Mouse (Mus musculus) stomach, postnatal 0 days (tissue): Measurements from ENCODE around the gene Anapc4. TPM values are rescaled to one million over a fixed set of nuclear protein-coding genes. Genes with fewer than 3 reads are reported as not detected.
A peak's percentile ranks its signal among the peaks of the same experiment; 100 is the strongest.

Experiments used
- ATAC-seq: fragments of 200-750 bp; cut with Nextera tagmentation; 2 replicates; pipeline ENCODE4 v1.8.0; 2017; ENCODE audit not compliant: low FRiP score, low TSS enrichment
- DNase-seq: peaks from one replicate; pipeline ENCODE4 v3.0.0-alpha.2; 2016; ENCODE audit warnings: low spot score
- H3K27ac ChIP-seq: fragments of 300-500 bp; sonication (generic); replicated peaks from 2 replicates; pipeline ENCODE4 v1.5.1; 2014; ENCODE audit warnings: mild to moderate bottlenecking, control low read depth
- H3K27me3 ChIP-seq: fragments of 300-500 bp; sonication (generic); 2 replicates; pipeline ENCODE4 v1.6.1; 2014; ENCODE audit warnings: low read length; ENCODE audit not compliant: control insufficient read depth, insufficient read depth
- H3K36me3 ChIP-seq: fragments of 300-500 bp; sonication (generic); 2 replicates; pipeline ENCODE4 v1.6.1; 2014; ENCODE audit warnings: low read length, mixed read lengths; ENCODE audit not compliant: control insufficient read depth, insufficient read depth
- H3K4me1 ChIP-seq: fragments of 300-500 bp; sonication (generic); replicated peaks from 2 replicates; pipeline ENCODE4 v1.6.1; 2014; ENCODE audit warnings: antibody characterized with exemption; ENCODE audit not compliant: control insufficient read depth, insufficient read depth
- H3K4me2 ChIP-seq: fragments of 300-500 bp; sonication (generic); replicated peaks from 2 replicates; pipeline ENCODE4 v1.6.1; 2014; ENCODE audit warnings: low read depth, mild to moderate bottlenecking, control low read depth, moderate library complexity
- H3K4me3 ChIP-seq: fragments of 300-500 bp; sonication (generic); 2 replicates; pipeline ENCODE4 v1.5.1; 2014; ENCODE audit warnings: low read depth, low read length, control low read depth
- H3K9ac ChIP-seq: fragments of 300-500 bp; sonication (generic); 2 replicates; pipeline ENCODE4 v1.6.1; 2014; ENCODE audit warnings: mild to moderate bottlenecking, low read length, control low read depth, mixed read lengths
- H3K9me3 ChIP-seq: fragments of 300-500 bp; sonication (generic); 2 replicates; pipeline ENCODE4 v1.6.1; 2016; ENCODE audit warnings: low read length; ENCODE audit not compliant: control insufficient read depth
- CTCF ChIP-seq: IDR thresholded peaks from 2 replicates; pipeline ENCODE4 v1.5.1; 2016; ENCODE audit warnings: antibody characterized with exemption, low read depth, mild to moderate bottlenecking, moderate library complexity
- EP300 ChIP-seq: optimal IDR thresholded peaks from 2 replicates; pipeline ENCODE3; 2016; ENCODE audit warnings: antibody characterized with exemption
- WGBS: fragments of 180-500 bp; shearing (Covaris S2); extraction: QIAGEN DNeasy Blood & Tissue Kit; methylation state at CpG from one replicate; pipeline ENCODE4 v1.1.7; 2014; 5-methylcytosine and 5-hydroxymethylcytosine counted together
- polyA plus RNA-seq: library from polyadenylated mRNA; unstranded; fragments of >200 nt; fragmentation: Nextera tagmentation; extraction: Ambion mirVana; gene quantifications from 2 replicates; pipeline ENCODE4 v1.2.1, GENCODE M21; 2015

The Anapc4 gene
- polyA plus RNA-seq, 1 experiment from 2014 or later, result 37.3 TPM

DNA sequence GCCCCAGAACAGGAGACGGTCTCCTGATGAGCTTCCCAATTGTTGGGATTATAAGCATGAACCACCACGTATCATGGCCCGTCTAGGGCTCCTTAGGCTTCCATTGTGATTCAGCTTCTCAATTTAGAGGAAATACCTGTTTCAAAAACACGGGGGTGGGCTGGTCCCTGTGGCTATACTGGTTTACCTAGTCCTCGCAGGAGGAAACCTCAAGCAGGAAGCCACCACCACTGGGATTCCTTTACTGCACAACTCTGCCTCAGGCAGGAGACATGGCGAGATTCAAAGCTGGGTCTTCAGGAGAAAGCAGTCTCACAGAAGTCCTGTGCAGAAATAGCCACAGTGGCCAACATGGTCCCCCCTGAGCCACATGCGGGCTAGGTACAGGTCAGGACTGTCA is 56.1 kb downstream of the Anapc4 start:
- 77% methylated on average over 7 of the region's 7 CpGs for WGBS
- Histone ChIP-seq H3K27me3 (no peaks in the 10 kb centered on the region), H3K27ac (no peak overlapping the region), H3K4me3 (no peak overlapping the region), H3K9ac (no peak overlapping the region), H3K36me3 (no peaks in the 10 kb centered on the region), H3K4me1 (no peaks in the 10 kb centered on the region), H3K9me3 (no peaks in the 10 kb centered on the region), H3K4me2 (no peak overlapping the region)
- TF ChIP-seq EP300, result no peak
- no peak for TF ChIP-seq CTCF
- DNase-seq (no peak), ATAC-seq (0 out of 2 replicates have a peak, but pooled peaks have one; percentile 29)

DNA sequence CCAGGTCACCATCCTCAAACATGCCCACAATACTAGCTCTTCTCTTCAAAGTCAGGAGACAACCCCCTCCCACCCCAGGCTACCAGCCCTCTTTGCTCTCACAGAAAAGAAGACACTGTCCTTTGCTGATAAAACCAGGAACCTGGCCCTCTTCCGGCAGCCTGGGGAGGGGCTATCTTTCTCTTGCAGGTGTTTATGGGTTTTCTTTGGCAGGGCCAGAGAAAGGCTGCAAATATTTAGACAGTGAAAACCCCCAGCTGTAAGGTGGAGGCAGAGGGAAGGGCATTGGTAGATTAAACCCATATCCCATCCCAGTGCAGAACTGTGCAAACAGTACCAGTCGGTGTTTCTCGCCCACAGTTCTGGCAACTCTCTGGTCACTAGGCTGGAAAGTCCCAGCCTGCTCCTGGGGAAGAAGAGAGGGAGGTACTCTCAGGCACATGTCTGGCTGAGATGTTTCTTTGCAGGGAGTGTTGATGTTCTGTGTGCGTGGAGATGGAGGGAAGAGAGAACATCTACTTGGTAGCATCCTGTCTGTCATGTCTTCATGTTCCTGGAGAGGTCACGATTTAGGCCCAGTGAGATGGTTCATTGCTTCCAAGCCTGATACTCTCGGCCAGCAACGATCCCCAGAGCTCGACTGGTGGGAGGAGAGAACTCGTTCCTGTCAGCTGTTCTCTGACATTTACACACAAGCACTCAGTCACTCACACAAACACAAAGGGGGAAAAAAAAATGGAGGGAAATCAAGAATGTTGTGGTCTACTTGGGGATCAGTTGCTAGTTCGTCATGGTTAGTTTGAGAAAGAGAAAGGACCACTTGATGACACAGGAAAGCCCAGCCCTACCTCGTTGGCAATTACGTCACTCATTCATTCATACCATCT is 58.4 kb downstream of the Anapc4 start:
- H3K4me3 ChIP-seq, result no peak overlapping the region
- H3K9ac ChIP-seq, result no peak overlapping the region
- no peaks in the 10 kb centered on the region for H3K4me1 ChIP-seq
- TF ChIP-seq CTCF (no peak), EP300 (no peak)
- no peaks in the 10 kb centered on the region for H3K27me3 ChIP-seq
- no peak overlapping the region for H3K4me2 ChIP-seq
- no peaks in the 10 kb centered on the region for H3K36me3 ChIP-seq
- DNase-seq (no peak), ATAC-seq (no peak)
- H3K27ac ChIP-seq, result no peak overlapping the region
- WGBS, result 55% methylated on average over 12 of the region's 12 CpGs
- H3K9me3 ChIP-seq, result no peaks in the 10 kb centered on the region

DNA sequence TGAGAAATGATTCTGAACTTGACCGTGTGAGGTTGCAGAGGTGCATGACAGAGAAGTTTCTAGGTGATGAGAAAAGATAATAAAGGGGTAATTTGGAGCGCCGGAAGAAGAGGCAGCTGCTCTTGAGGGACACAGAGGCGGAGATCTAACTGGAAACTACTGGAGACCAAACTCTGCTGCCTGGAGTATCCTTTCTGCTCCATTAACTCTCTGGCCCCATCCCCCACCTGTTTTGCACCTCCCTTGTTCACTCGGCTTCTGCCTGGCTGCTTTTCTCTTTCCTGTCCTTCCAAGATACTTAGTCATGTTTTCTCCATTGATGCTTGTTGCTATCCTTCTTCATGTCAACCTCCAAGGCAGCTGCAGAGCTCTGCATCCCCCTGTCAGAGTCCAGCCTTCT is 60.1 kb downstream of the Anapc4 start:
- no peak for TF ChIP-seq CTCF
- TF ChIP-seq EP300, result no peak
- no peaks in the 10 kb centered on the region for H3K9me3 ChIP-seq
- H3K4me2 ChIP-seq, result no peak overlapping the region
- no peaks in the 10 kb centered on the region for H3K27me3 ChIP-seq
- no peaks in the 10 kb centered on the region for H3K4me1 ChIP-seq
- no peak for ATAC-seq
- WGBS, result 74% methylated on average over 5 of the region's 5 CpGs
- no peak overlapping the region for H3K9ac ChIP-seq
- no peaks in the 10 kb centered on the region for H3K36me3 ChIP-seq
- H3K4me3 ChIP-seq, result no peak overlapping the region
- DNase-seq, result no peak
- no peak overlapping the region for H3K27ac ChIP-seq

- Histone ChIP-seq H3K27ac (no peak overlapping the region), H3K9me3 (no peaks in the 10 kb centered on the region), H3K4me1 (no peaks in the 10 kb centered on the region), H3K27me3 (no peaks in the 10 kb centered on the region), H3K4me2 (no peak overlapping the region), H3K4me3 (no peak overlapping the region), H3K9ac (no peak overlapping the region), H3K36me3 (no peaks in the 10 kb centered on the region)
- 24% methylated on average over 4 of the region's 4 CpGs for WGBS
- ATAC-seq (no peak), DNase-seq (no peak)
- TF ChIP-seq CTCF (no peak), EP300 (no peak)
These were observed 70.4 kb downstream of the Anapc4 start for GRCm38 (mm10) chr5:52904246-52904645.

DNA sequence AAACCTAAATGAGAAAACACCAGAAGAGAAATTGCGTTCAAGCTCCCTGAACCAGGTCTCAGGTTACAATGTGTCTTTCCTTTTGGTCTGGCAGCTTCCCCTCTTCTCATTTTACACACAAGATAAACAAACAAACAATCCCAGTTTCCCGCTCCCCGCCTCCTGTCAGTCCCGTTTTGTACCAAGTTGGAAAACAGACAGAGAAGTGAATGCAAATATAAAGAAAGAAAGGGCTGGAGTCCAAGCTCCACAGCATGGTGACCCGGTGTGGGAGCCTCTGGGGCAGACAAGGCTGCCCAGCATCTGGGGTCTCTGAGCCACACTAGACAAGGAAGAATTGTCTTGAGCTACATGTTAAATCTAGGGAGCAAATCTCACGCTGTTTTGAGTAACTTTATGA is 70.9 kb downstream of the Anapc4 start:
- H3K27ac ChIP-seq, result no peak overlapping the region
- H3K9ac ChIP-seq, result no peak overlapping the region
- TF ChIP-seq CTCF, result no peak
- no peak for TF ChIP-seq EP300
- no peaks in the 10 kb centered on the region for H3K4me1 ChIP-seq
- no peak overlapping the region for H3K4me3 ChIP-seq
- WGBS, result 26% methylated on average over 6 of the region's 6 CpGs
- no peaks in the 10 kb centered on the region for H3K36me3 ChIP-seq
- H3K9me3 ChIP-seq, result no peaks in the 10 kb centered on the region
- no peak for DNase-seq
- no peak for ATAC-seq
- H3K27me3 ChIP-seq, result no peaks in the 10 kb centered on the region
- H3K4me2 ChIP-seq, result no peak overlapping the region

- H3K9ac ChIP-seq, result no peak overlapping the region
- H3K4me3 ChIP-seq, result no peak overlapping the region
- H3K27me3 ChIP-seq, result no peaks in the 10 kb centered on the region
- WGBS, result 76% methylated on average over 3 of the region's 3 CpGs
- H3K4me1 ChIP-seq, result no peaks in the 10 kb centered on the region; the same call in 1 of the 2 replicates
- no peaks in the 10 kb centered on the region for H3K9me3 ChIP-seq
- H3K36me3 ChIP-seq, result no peaks in the 10 kb centered on the region
- no peak overlapping the region for H3K27ac ChIP-seq
- H3K4me2 ChIP-seq, result no peak overlapping the region
- DNase-seq, result no peak
- TF ChIP-seq CTCF (no peak), EP300 (no peak)
- no peak for ATAC-seq
These were observed 74.4 kb downstream of the Anapc4 start for GRCm38 (mm10) chr5:52908246-52908645.
